Mouse (Mus musculus) megakaryocyte-erythroid progenitor cell, adult 5 weeks (primary cell): ENCODE data around the gene Tuba1c. TPM values are rescaled to one million over a fixed set of nuclear protein-coding genes. Genes with fewer than 3 reads are reported as not detected.

ENCODE experiments used
- polyA plus RNA-seq: library from polyadenylated mRNA; stranded (reverse); fragments of >175 nt; gene quantifications from 2 replicates; pipeline ENCODE4 v1.2.3, GENCODE M21; 2012

The Tuba1c gene
- 29.3 and 45.8 TPM in 2 replicates for polyA plus RNA-seq

DNA sequence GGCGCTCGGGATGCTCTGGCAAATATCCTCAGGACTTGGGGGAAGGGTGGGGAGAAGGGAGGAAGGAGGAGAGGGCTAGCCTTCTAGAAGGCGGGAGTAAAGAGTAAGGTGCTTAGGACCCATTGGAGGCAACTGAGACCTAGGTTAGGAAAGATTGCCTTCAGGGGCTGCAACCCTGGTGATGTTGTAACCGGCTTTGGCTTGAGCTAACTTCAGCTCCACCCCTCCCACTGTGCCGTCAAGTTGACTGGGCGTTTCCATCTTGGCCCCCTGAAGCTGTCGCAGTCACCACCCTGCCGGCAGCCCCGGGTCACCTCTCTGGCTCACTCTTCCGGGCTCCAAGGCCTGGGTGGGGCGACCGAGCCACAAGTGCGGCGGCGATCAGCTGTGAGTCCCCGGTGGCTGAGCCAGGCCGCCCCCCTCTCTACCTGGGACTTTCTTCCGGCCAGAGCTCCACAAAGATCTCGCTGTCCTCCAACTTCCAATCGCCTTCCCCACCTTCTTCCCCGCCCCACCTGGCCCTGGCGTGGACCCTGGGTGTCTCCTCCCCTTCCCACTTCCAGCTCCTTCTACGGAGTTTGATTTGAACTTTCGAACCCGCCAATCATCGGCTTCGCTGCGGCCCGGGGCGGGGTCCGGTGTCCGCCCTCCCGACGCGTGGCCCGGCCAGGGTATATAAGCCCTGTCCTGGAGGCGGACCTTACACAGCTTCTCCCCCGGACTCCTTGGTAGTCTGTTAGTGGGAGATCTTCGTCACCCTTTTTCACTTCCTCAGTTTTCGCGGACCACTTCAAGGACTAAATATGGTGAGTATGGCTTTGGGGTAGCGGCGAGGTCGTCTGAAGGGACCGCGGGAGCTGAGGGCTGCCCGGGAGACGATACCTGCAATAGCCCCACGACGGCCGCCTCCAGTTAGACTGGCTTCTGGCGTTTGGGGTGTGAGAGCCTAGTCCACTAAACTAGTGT, at the start of gene Tuba1c:
TSS of gene Tuba1c (plus strand) at position 273 of the 966 bp plus-strand sequence.

GRCm38 (mm10) chr15:99055040-99055439, 25.3 kb downstream of the Tuba1c start, which contains the start of gene Prph:
TSS of gene Prph (plus strand) at chr15:99055174.

DNA sequence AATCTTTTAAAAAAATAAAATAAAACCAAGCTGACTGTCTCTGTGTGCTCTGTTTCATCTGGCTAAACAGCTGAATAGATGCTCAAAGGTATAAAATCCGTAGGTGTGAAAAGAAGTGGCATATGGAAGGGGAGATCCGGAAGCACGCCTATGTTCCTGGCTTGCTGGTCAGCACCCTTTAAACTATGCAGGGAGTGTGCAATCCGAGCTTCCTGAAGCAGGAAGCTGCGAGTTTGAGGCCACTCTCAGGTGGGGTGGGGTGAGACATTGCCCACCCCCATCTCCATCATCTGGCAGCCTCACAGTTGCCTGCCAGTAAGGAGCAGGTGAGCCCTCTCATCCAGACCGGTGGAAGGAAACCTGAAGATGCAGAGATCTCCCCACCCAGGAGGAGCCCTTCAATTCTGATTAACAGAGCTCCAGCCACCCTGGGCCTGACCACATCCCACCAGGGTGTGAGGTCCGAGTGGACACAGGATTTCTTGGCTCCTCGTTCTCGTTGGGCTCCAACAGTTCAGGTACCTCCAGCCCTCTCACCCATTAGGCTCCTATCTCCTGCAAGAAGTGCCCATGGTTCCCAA, 44.4 kb downstream of the Tuba1c start, which contains the start of gene Troap:
TSS of gene Troap (plus strand) at position 557 of the 581 bp plus-strand sequence.

DNA sequence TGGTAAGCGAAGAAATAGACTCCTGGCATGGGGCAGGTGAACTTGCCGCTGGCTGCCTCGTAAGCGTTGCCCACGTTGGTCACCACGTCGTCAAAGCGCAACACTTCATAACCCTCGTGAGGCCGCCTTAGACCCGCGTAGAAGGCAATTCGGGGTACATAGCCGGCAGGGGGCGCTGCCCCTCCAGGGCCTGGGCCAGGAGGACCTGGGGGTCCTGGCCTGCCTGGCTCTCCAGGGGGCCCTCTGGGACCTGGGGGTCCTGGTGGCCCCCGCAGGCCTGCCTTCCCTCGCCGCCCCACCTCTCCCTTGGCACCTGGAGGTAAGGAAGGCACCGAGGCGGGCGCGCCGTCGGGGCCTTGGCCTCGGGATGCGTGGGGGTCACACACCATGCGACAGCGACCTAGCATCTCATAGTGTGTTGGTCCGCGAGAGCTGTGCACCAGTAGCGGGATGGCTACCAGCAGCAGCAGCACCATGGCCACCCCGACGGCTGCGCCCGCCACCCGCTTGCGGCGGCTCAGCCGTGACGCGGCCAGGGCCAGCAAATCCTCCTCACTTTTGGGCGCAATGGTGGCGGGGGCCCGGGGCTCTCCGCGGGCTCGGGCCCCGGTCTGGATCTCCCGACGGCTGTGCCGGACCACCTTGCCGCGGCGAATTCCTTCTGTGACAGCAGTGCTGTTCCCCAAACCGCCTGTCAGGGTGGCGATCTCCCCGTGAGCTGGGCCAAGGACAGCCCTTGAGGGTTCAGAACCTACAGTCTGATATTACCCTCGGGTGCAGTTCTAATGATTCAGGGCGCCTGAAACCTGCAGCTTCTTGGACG, 57.8 kb downstream of the Tuba1c start, which contains the start of gene C1ql4:
TSS of gene C1ql4 (minus strand) at position 565 of the 823 bp plus-strand sequence.

Other genes starting within 250 kb of the Tuba1c start
- gene Wnt1, start 240.0 kb upstream of the Tuba1c start, polyA plus RNA-seq, result 0.12 TPM in 1 of 2 replicates, not detected in the other
- 0.26 and 0.35 TPM in 2 replicates for gene Ddn, start 220.4 kb upstream of the Tuba1c start, polyA plus RNA-seq
- 127 and 129 TPM in 2 replicates for gene Prkag1, start 198.4 kb upstream of the Tuba1c start, polyA plus RNA-seq
- gene Kmt2d, start 158.7 kb upstream of the Tuba1c start, polyA plus RNA-seq, result 39.2 and 64.9 TPM in 2 replicates
- 2.7 and 2.8 TPM in 2 replicates for gene Rhebl1, start 135.4 kb upstream of the Tuba1c start, polyA plus RNA-seq
- gene Dhh, start 131.4 kb upstream of the Tuba1c start, polyA plus RNA-seq, result not detected in 2 replicates
- 25.8 and 31.6 TPM in 2 replicates for gene Lmbr1l, start 111.7 kb upstream of the Tuba1c start, polyA plus RNA-seq
- gene Tuba1b, start 95.3 kb upstream of the Tuba1c start, polyA plus RNA-seq, result 311 and 355 TPM in 2 replicates
- gene Gm49450, start 76.3 kb upstream of the Tuba1c start, polyA plus RNA-seq, result 9.9 TPM in 1 of 2 replicates, not detected in the other
- 20.5 and 31.9 TPM in 2 replicates for gene Tuba1a, start 76.2 kb upstream of the Tuba1c start, polyA plus RNA-seq
- gene Prph, start 25.3 kb downstream of the Tuba1c start, polyA plus RNA-seq, result 0.21 and 0.74 TPM in 2 replicates
- 33.9 and 51.5 TPM in 2 replicates for gene Troap, start 44.7 kb downstream of the Tuba1c start, polyA plus RNA-seq
- gene C1ql4, start 57.9 kb downstream of the Tuba1c start, polyA plus RNA-seq, result not detected in 2 replicates
- not detected in 2 replicates for gene Dnajc22, start 63.3 kb downstream of the Tuba1c start, polyA plus RNA-seq
- gene Spats2, start 96.0 kb downstream of the Tuba1c start, polyA plus RNA-seq, result 0.12 and 0.16 TPM in 2 replicates
- not detected in 2 replicates for gene Kcnh3, start 195.0 kb downstream of the Tuba1c start, polyA plus RNA-seq
- 101 and 104 TPM in 2 replicates for gene Mcrs1, start 222.1 kb downstream of the Tuba1c start, polyA plus RNA-seq